Mouse (Mus musculus) thymus, adult 2 months (tissue): ENCODE data around the gene Slc22a17. TPM values are rescaled to one million over a fixed set of nuclear protein-coding genes. Genes with fewer than 3 reads are reported as not detected.
A peak's percentile ranks its signal among the peaks of the same experiment; 100 is the strongest.

Experiments
- DNase-seq: peaks from one replicate; pipeline ENCODE4 v3.0.0; 2021
- H3K27ac ChIP-seq: fragments of 200-500 bp; 2 replicates; pipeline ENCODE4 v1.5.1; 2012; ENCODE audit warnings: low read length, control low read depth; ENCODE audit not compliant: control insufficient read depth, insufficient read depth
- H3K27me3 ChIP-seq: fragments of 200-500 bp; 2 replicates; pipeline ENCODE4 v1.6.1; 2012; ENCODE audit warnings: mild to moderate bottlenecking, low read length, moderate library complexity, mixed read lengths; ENCODE audit not compliant: control insufficient read depth, insufficient read depth
- H3K36me3 ChIP-seq: fragments of 200-500 bp; 2 replicates; pipeline ENCODE4 v1.6.1; 2012; ENCODE audit warnings: mild to moderate bottlenecking, low read length, moderate library complexity; ENCODE audit not compliant: control insufficient read depth, insufficient read depth
- H3K4me1 ChIP-seq: fragments of 200-500 bp; replicated peaks from 2 replicates; pipeline ENCODE4 v1.6.1; 2012; ENCODE audit warnings: low read length; ENCODE audit not compliant: control insufficient read depth, insufficient read depth
- H3K4me3 ChIP-seq: fragments of 200-500 bp; 2 replicates; pipeline ENCODE4 v1.5.1; 2012; ENCODE audit warnings: mild to moderate bottlenecking, low read length, control low read depth, moderate library complexity; ENCODE audit not compliant: control insufficient read depth, insufficient read depth
- CTCF ChIP-seq: fragments of 200-500 bp; IDR thresholded peaks from 2 replicates; pipeline ENCODE4 v1.5.1; 2012; ENCODE audit warnings: mild to moderate bottlenecking, control low read depth, low read length, moderate library complexity, borderline replicate concordance; ENCODE audit not compliant: control insufficient read depth, poor library complexity, insufficient read depth; ENCODE audit errors: extremely low read depth
- POLR2A ChIP-seq: fragments of 200-500 bp; IDR thresholded peaks from 2 replicates; pipeline ENCODE4 v1.6.1; 2012; ENCODE audit warnings: mild to moderate bottlenecking, low read length, control low read depth, moderate library complexity; ENCODE audit not compliant: control insufficient read depth, poor library complexity, insufficient read depth; ENCODE audit errors: extremely low read depth
- WGBS: fragments of 180-500 bp; shearing (Covaris S2); methylation state at CpG from one replicate; pipeline ENCODE4 v1.1.7; 2018; 5-methylcytosine and 5-hydroxymethylcytosine counted together
- polyA plus RNA-seq: library from polyadenylated mRNA; depleted of rRNA; stranded (reverse); fragments of >200 nt; gene quantifications from 2 replicates; pipeline ENCODE4 v1.2.3, GENCODE M21; 2012

Slc22a17 gene
- polyA plus RNA-seq, 1 experiment = 29.9 TPM

GRCm38 (mm10) chr14:54924641-54925348 is 11.9 kb upstream of the Slc22a17 start:
- H3K4me3 ChIP-seq = no peak overlapping the region
- no peaks in the 10 kb centered on the region for H3K36me3 ChIP-seq
- H3K4me1 ChIP-seq = no peaks in the 10 kb centered on the region
- H3K27ac ChIP-seq = no peak overlapping the region
- no peak for DNase-seq
- TF ChIP-seq POLR2A = no peak
- no peak for TF ChIP-seq CTCF
- 89% methylated on average over 7 of the region's 7 CpGs for WGBS
- H3K27me3 ChIP-seq = peaks cover 10% of the 10 kb centered on the region

GRCm38 (mm10) chr14:54920076-54920685 is 7.2 kb upstream of the Slc22a17 start:
- TF ChIP-seq CTCF (no peak), POLR2A (no peak)
- Histone ChIP-seq H3K4me1 (no peaks in the 10 kb centered on the region), H3K36me3 (no peaks in the 10 kb centered on the region), H3K27me3 (no peaks in the 10 kb centered on the region), H3K4me3 (no peak overlapping the region), H3K27ac (no peak overlapping the region)
- 93% methylated on average over 16 of the region's 16 CpGs for WGBS
- DNase-seq = no peak

- Histone ChIP-seq H3K4me3 (no peak overlapping the region), H3K27ac (no peak overlapping the region)
Observed at GRCm38 (mm10) chr14:54913343-54913742, 411 bp upstream of the Slc22a17 start.

GRCm38 (mm10) chr14:54912109-54912850 is 652 bp downstream of the Slc22a17 start:
- Histone ChIP-seq H3K36me3 (no peaks in the 10 kb centered on the region), H3K4me1 (peaks cover 5% of the 10 kb centered on the region; the same call in 1 of the 2 replicates), H3K27ac (no peak overlapping the region), H3K4me3 (peak overlapping the region; percentile 80), H3K27me3 (no peaks in the 10 kb centered on the region)
- 14% methylated on average over 58 of the region's 69 CpGs for WGBS
- TF ChIP-seq POLR2A (no peak), CTCF (no peak)
- no peak for DNase-seq

More at GRCm38 (mm10) chr14:54913343-54913742, 411 bp upstream of the Slc22a17 start:
- TF ChIP-seq POLR2A (no peak), CTCF (no peak)
- WGBS = 23% methylated on average over 10 of the region's 10 CpGs
- no peak for DNase-seq
- no peaks in the 10 kb centered on the region for H3K27me3 ChIP-seq
- H3K36me3 ChIP-seq = no peaks in the 10 kb centered on the region
- H3K4me1 ChIP-seq = peaks cover 5% of the 10 kb centered on the region; the same call in 1 of the 2 replicates

GRCm38 (mm10) chr14:54908682-54909081 is 4.2 kb downstream of the Slc22a17 start:
- 85% methylated on average over 7 of the region's 7 CpGs for WGBS
- H3K36me3 ChIP-seq = no peaks in the 10 kb centered on the region
- H3K27me3 ChIP-seq = no peaks in the 10 kb centered on the region

GRCm38 (mm10) chr14:54903641-54904040 is 9.3 kb downstream of the Slc22a17 start:
- Histone ChIP-seq H3K27me3 (no peaks in the 10 kb centered on the region), H3K36me3 (no peaks in the 10 kb centered on the region), H3K4me1 (no peaks in the 10 kb centered on the region), H3K27ac (no peak overlapping the region), H3K4me3 (no peak overlapping the region)
- 97% methylated on average over 4 of the region's 4 CpGs for WGBS
- DNase-seq = no peak
- no peak for TF ChIP-seq POLR2A
- no peak for TF ChIP-seq CTCF

More at GRCm38 (mm10) chr14:54908682-54909081, 4.2 kb downstream of the Slc22a17 start:
- no peak for TF ChIP-seq POLR2A
- no peak for TF ChIP-seq CTCF
- H3K27ac ChIP-seq = no peak overlapping the region
- no peak for DNase-seq
- peaks cover 5% of the 10 kb centered on the region; the same call in 1 of the 2 replicates for H3K4me1 ChIP-seq
- no peak overlapping the region for H3K4me3 ChIP-seq
